Mouse (Mus musculus) G1E (cell line): ENCODE data around the gene Nphp4. TPM values are rescaled to one million over a fixed set of nuclear protein-coding genes. Genes with fewer than 3 reads are reported as not detected.

Source experiments
- ATAC-seq: 2 replicates; pipeline ENCODE4 v1.8.0; 2016; ENCODE audit warnings: mild to moderate bottlenecking; ENCODE audit not compliant: insufficient number of reproducible peaks, poor library complexity, low FRiP score, severe bottlenecking; ENCODE audit errors: extremely low read depth
- DNase-seq: peaks from one replicate; pipeline ENCODE4 v3.0.0; 2012; ENCODE audit warnings: low spot score
- H3K27me3 ChIP-seq: 2 replicates; pipeline ENCODE4 v1.6.1; 2012; ENCODE audit warnings: mild to moderate bottlenecking, low read length, inconsistent platforms; ENCODE audit not compliant: insufficient read depth
- H3K36me3 ChIP-seq: replicated peaks from 2 replicates; pipeline ENCODE3; 2012; ENCODE audit warnings: mild to moderate bottlenecking, inconsistent platforms
- H3K4me1 ChIP-seq: 2 replicates; pipeline ENCODE4 v1.6.1; 2012; ENCODE audit warnings: low read depth, low read length, inconsistent platforms, mixed read lengths; ENCODE audit not compliant: insufficient read depth
- H3K4me3 ChIP-seq: 2 replicates; pipeline ENCODE4 v1.5.1; 2012; ENCODE audit warnings: low read depth, mild to moderate bottlenecking, inconsistent platforms, low read length, moderate library complexity, mixed read lengths
- H3K9me3 ChIP-seq: replicated peaks from 2 replicates; pipeline ENCODE4 v1.6.1; 2012; ENCODE audit warnings: inconsistent platforms
- CTCF ChIP-seq: IDR thresholded peaks from 2 replicates; pipeline ENCODE4 v1.5.1; 2012; ENCODE audit warnings: low read depth, low read length, inconsistent platforms, mixed read lengths
- GATA1 ChIP-seq: IDR thresholded peaks from 2 replicates; pipeline ENCODE4 v1.6.1; 2012; ENCODE audit warnings: borderline replicate concordance, low read length, inconsistent platforms, mixed read lengths
- GATA2 ChIP-seq: IDR thresholded peaks from 2 replicates; pipeline ENCODE4 v1.6.1; 2012; ENCODE audit warnings: low read depth, low read length, inconsistent platforms, borderline replicate concordance
- POLR2AphosphoS5 ChIP-seq: IDR thresholded peaks from 2 replicates; pipeline ENCODE4 v1.6.1; 2012; ENCODE audit warnings: low read depth, low read length, inconsistent platforms; ENCODE audit not compliant: insufficient replicate concordance
- TAL1 ChIP-seq: conservative IDR thresholded peaks from 2 replicates; pipeline ENCODE4 v1.6.1; 2012; ENCODE audit warnings: low read depth, low read length, inconsistent platforms, mixed read lengths
- polyA plus RNA-seq: library from polyadenylated mRNA; stranded (reverse); fragments of >175 nt; gene quantifications from 2 replicates; pipeline ENCODE4 v1.2.3, GENCODE M21; 2012
- total RNA-seq, 2 experiments: library from RNA; stranded (forward) in 1 of 2; stranded (reverse) in 1 of 2; fragments of 200-1000 nt in 1 of 2; fragments of >200 nt in 1 of 2; fragmentation: Nextera tagmentation in 1 of 2; gene quantifications; 2 replicates each; pipeline ENCODE4 v1.2.3; 2014 to 2017

The Nphp4 gene
- total and polyA plus RNA-seq, 3 experiments: not detected

- H3K4me3 ChIP-seq: no peak overlapping the region
Observed at GRCm38 (mm10) chr4:152583616-152584015, 107.1 kb downstream of the Nphp4 start.

GRCm38 (mm10) chr4:152585526-152585925 is 109.0 kb downstream of the Nphp4 start:
- no peak overlapping the region for H3K4me3 ChIP-seq
- no peak for DNase-seq
- peaks cover 92% of the 10 kb centered on the region for H3K9me3 ChIP-seq
- TF ChIP-seq GATA2 (no peak), CTCF (no peak), GATA1 (no peak), TAL1 (no peak), POLR2AphosphoS5 (no peak)
- H3K36me3 ChIP-seq: no peaks in the 10 kb centered on the region
- H3K4me1 ChIP-seq: no peaks in the 10 kb centered on the region
- no peak for ATAC-seq
- no peaks in the 10 kb centered on the region for H3K27me3 ChIP-seq

More at GRCm38 (mm10) chr4:152583616-152584015, 107.1 kb downstream of the Nphp4 start:
- ATAC-seq (no peak), DNase-seq (no peak)
- no peaks in the 10 kb centered on the region for H3K4me1 ChIP-seq
- peaks cover 93% of the 10 kb centered on the region for H3K9me3 ChIP-seq
- no peaks in the 10 kb centered on the region for H3K36me3 ChIP-seq
- no peaks in the 10 kb centered on the region for H3K27me3 ChIP-seq
- TF ChIP-seq TAL1 (no peak), CTCF (no peak), POLR2AphosphoS5 (no peak), GATA1 (no peak), GATA2 (no peak)

- TF ChIP-seq TAL1 (no peak), GATA1 (no peak), POLR2AphosphoS5 (no peak), GATA2 (no peak), CTCF (no peak)
- peaks cover 93% of the 10 kb centered on the region for H3K9me3 ChIP-seq
Observed at GRCm38 (mm10) chr4:152586175-152586574, 109.7 kb downstream of the Nphp4 start.

DNA sequence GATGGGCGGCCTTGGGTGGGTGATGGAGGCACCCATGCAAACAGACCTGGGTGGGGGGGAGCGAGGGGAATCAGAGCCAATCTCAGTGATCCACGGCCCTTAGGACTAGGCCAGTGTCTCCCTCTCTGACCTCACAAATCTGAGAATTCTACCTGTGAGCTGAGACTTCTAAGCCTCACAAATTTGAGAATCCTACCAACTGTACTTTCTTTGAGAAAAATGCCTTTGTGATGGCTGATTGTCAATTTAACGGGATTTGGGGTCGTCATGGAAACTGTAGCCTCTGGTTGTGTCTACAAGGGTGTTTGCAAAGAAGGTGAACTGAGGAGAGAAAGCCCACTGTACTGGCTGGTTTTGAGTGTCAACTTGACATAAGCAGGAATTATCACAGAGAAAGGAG is 127.8 kb downstream of the Nphp4 start:
- TF ChIP-seq CTCF: no peak
- TF ChIP-seq TAL1: no peak
- TF ChIP-seq GATA2: no peak
- no peak for TF ChIP-seq POLR2AphosphoS5
- TF ChIP-seq GATA1: no peak
- Histone ChIP-seq H3K27me3 (no peaks in the 10 kb centered on the region), H3K36me3 (no peaks in the 10 kb centered on the region), H3K4me3 (no peak overlapping the region), H3K9me3 (peaks cover 89% of the 10 kb centered on the region), H3K4me1 (no peaks in the 10 kb centered on the region)
- ATAC-seq: no peak
- no peak for DNase-seq

More at GRCm38 (mm10) chr4:152586175-152586574, 109.7 kb downstream of the Nphp4 start:
- no peaks in the 10 kb centered on the region for H3K4me1 ChIP-seq
- no peaks in the 10 kb centered on the region for H3K27me3 ChIP-seq
- no peaks in the 10 kb centered on the region for H3K36me3 ChIP-seq
- H3K4me3 ChIP-seq: no peak overlapping the region
- DNase-seq: no peak
- ATAC-seq: no peak

DNA sequence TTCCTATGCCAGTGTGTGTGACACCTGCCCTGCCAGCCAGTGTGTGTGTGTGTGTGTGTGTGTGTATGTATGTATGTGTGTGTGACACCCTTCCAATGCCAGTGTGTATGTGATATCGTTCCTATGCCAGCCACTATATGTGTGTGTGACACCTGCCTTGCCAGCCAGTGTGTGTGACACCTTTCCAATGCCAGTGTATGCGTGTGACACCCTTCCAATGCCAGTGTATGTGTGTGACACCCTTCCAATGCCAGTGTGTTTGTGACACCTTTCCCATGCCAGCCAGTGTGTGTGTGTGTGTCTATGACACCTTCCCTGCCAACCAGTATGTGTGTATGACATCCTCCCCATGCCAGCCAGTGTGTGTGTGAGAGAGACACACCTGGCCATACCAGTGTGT is 132.7 kb downstream of the Nphp4 start:
- no peaks in the 10 kb centered on the region for H3K4me1 ChIP-seq
- H3K4me3 ChIP-seq: no peak overlapping the region; the same call in 1 of the 2 replicates
- no peaks in the 10 kb centered on the region for H3K27me3 ChIP-seq
- ATAC-seq (no peak), DNase-seq (no peak)
- H3K36me3 ChIP-seq: no peaks in the 10 kb centered on the region
- no peak for TF ChIP-seq GATA2
- TF ChIP-seq GATA1: no peak
- no peak for TF ChIP-seq CTCF
- peaks cover 90% of the 10 kb centered on the region for H3K9me3 ChIP-seq

GRCm38 (mm10) chr4:152610026-152610425 is 133.5 kb downstream of the Nphp4 start:
- peaks cover 94% of the 10 kb centered on the region for H3K9me3 ChIP-seq
- H3K36me3 ChIP-seq: no peaks in the 10 kb centered on the region
- H3K4me1 ChIP-seq: no peaks in the 10 kb centered on the region
- H3K4me3 ChIP-seq: no peak overlapping the region; the same call in 1 of the 2 replicates
- no peak for TF ChIP-seq GATA2
- TF ChIP-seq CTCF: no peak
- TF ChIP-seq POLR2AphosphoS5: no peak
- TF ChIP-seq GATA1: no peak
- TF ChIP-seq TAL1: no peak
- DNase-seq: no peak
- no peaks in the 10 kb centered on the region for H3K27me3 ChIP-seq
- ATAC-seq: no peak

Other genes with a start within 250 kb of the Nphp4 start
- gene Gpr153, start 202.5 kb upstream of the Nphp4 start, total RNA-seq (2014; fragmentation: Nextera tagmentation): not detected in 2 replicates
- gene Gpr153, start 202.5 kb upstream of the Nphp4 start, total RNA-seq (2017): 0.05 TPM in 1 of 2 replicates, not detected in the other
- 0.03 and 0.09 TPM in 2 replicates for gene Gpr153, start 202.5 kb upstream of the Nphp4 start, polyA plus RNA-seq
- not detected in 2 replicates for gene Hes3, start 185.0 kb upstream of the Nphp4 start, total RNA-seq (2014; fragmentation: Nextera tagmentation)
- gene Hes3, start 185.0 kb upstream of the Nphp4 start, total RNA-seq (2017): not detected in 2 replicates
- gene Hes3, start 185.0 kb upstream of the Nphp4 start, polyA plus RNA-seq: not detected in 2 replicates
- gene Icmt, start 179.5 kb upstream of the Nphp4 start, total RNA-seq (2014; fragmentation: Nextera tagmentation): 19.0 and 21.9 TPM in 2 replicates
- gene Icmt, start 179.5 kb upstream of the Nphp4 start, total RNA-seq (2017): 21.5 and 24.6 TPM in 2 replicates
- 19.0 TPM in 2 replicates for gene Icmt, start 179.5 kb upstream of the Nphp4 start, polyA plus RNA-seq
- not detected in 2 replicates for gene Rnf207, start 157.7 kb upstream of the Nphp4 start, total RNA-seq (2014; fragmentation: Nextera tagmentation)
- gene Rnf207, start 157.7 kb upstream of the Nphp4 start, total RNA-seq (2017): 0.11 and 0.52 TPM in 2 replicates
- gene Rnf207, start 157.7 kb upstream of the Nphp4 start, polyA plus RNA-seq: not detected in 2 replicates
- 543 and 552 TPM in 2 replicates for gene Rpl22, start 151.0 kb upstream of the Nphp4 start, total RNA-seq (2014; fragmentation: Nextera tagmentation)
- gene Rpl22, start 151.0 kb upstream of the Nphp4 start, total RNA-seq (2017): 1,450 and 1,748 TPM in 2 replicates
- gene Rpl22, start 151.0 kb upstream of the Nphp4 start, polyA plus RNA-seq: 38.3 and 54.2 TPM in 2 replicates
- not detected in 2 replicates for gene Chd5, start 138.1 kb upstream of the Nphp4 start, total RNA-seq (2014; fragmentation: Nextera tagmentation)
- under 0.01 TPM in 2 replicates for gene Chd5, start 138.1 kb upstream of the Nphp4 start, total RNA-seq (2017)
- gene Chd5, start 138.1 kb upstream of the Nphp4 start, polyA plus RNA-seq: 0.01 TPM in 2 replicates
- not detected in 2 replicates for gene Kcnab2, start 1.2 kb downstream of the Nphp4 start, total RNA-seq (2014; fragmentation: Nextera tagmentation)
- 0.06 TPM in 1 of 2 replicates, not detected in the other for gene Kcnab2, start 1.2 kb downstream of the Nphp4 start, total RNA-seq (2017)
- 0.02 and 0.04 TPM in 2 replicates for gene Kcnab2, start 1.2 kb downstream of the Nphp4 start, polyA plus RNA-seq